Mouse (Mus musculus) forebrain, embryonic 12.5 days (tissue): ENCODE measurements at regions not wholly inside any gene's neighbourhood (a gene's known extent, or its start where the extent isn't known, plus 50 kb on each side); places are given as distances from the start of the nearest gene placed in this dataset.
A peak's percentile ranks its signal among the peaks of the same experiment; 100 is the strongest.

Experiments used
- ATAC-seq: fragments of 200-750 bp; cut with Nextera tagmentation; 2 replicates; pipeline ENCODE4 v1.8.0; 2017; ENCODE audit warnings: moderate TSS enrichment; ENCODE audit not compliant: low FRiP score
- H3K27ac ChIP-seq: fragments of 300-500 bp; sonication (generic); 2 replicates; pipeline ENCODE4 v1.5.1; 2016; ENCODE audit warnings: mild to moderate bottlenecking
- H3K27me3 ChIP-seq: fragments of 300-500 bp; sonication (generic); 2 replicates; pipeline ENCODE4 v1.6.1; 2016; ENCODE audit warnings: mild to moderate bottlenecking
- H3K36me3 ChIP-seq: fragments of 300-500 bp; sonication (generic); replicated peaks from 2 replicates; pipeline ENCODE4 v1.6.1; 2016; ENCODE audit warnings: mild to moderate bottlenecking
- H3K4me1 ChIP-seq: fragments of 300-500 bp; sonication (generic); 2 replicates; pipeline ENCODE4 v1.6.1; 2016
- H3K4me2 ChIP-seq: fragments of 300-500 bp; sonication (generic); 2 replicates; pipeline ENCODE4 v1.6.1; 2016; ENCODE audit warnings: mild to moderate bottlenecking, moderate library complexity
- H3K4me3 ChIP-seq: fragments of 300-500 bp; sonication (generic); replicated peaks from 2 replicates; pipeline ENCODE4 v1.5.1; 2016; ENCODE audit warnings: mild to moderate bottlenecking
- H3K9ac ChIP-seq: fragments of 300-500 bp; sonication (generic); 2 replicates; pipeline ENCODE4 v1.6.1; 2016; ENCODE audit warnings: mild to moderate bottlenecking
- H3K9me3 ChIP-seq: fragments of 300-500 bp; sonication (generic); 2 replicates; pipeline ENCODE4 v1.6.1; 2016
- WGBS: fragments of 180-500 bp; shearing (Covaris S2); methylation state at CpG from one replicate; pipeline ENCODE4 v1.1.7; 2016; 5-methylcytosine and 5-hydroxymethylcytosine counted together

DNA sequence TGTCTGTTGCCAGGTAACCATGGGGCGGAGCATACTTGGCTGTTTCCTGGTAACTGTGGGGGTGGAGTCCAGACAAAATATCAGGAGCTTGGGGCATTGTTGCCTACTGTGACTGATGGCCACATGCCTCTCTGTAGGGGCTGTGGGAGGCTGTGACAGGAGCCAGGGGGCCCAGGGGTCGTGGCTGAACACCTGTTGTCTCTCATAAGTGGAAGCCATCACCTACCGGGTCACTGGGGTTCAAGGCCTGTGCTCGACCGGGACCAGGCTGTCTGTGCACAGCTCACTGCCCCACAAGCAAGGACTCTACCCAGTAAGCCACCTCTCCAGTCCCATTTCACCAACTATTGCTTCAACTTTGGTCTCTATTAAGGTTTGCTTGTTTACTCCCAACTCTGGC is 196.4 kb upstream of the Egln3 start:
- 82% methylated on average over 5 of the region's 5 CpGs for WGBS
- Histone ChIP-seq H3K4me3 (no peak overlapping the region), H3K4me1 (peaks cover 3% of the 10 kb centered on the region; the same call in 1 of the 2 replicates), H3K27me3 (no peaks in the 10 kb centered on the region), H3K9me3 (no peaks in the 10 kb centered on the region), H3K4me2 (no peak overlapping the region), H3K36me3 (no peaks in the 10 kb centered on the region), H3K27ac (no peak overlapping the region), H3K9ac (no peak overlapping the region)
- ATAC-seq: no peak

DNA sequence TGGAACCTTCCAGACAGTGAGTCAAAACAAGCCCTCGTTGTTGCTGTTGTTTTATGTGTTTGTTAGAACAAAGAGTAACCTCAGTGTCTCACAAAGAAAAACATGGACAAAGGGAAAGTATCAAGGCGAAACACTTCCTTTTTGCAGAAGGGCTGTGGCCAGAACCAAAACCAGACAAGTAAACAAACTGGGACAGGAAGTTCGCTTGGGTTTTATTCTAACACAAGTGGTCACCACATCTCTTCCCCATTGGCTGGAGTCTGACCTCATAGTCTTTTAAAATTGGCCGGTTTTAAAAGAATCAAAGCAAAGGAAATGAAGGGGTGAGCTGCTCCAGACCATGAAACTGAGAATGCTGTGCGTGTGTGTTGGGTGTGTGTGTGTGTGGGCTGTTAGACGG is 194.4 kb upstream of the Egln3 start:
- no peak overlapping the region for H3K27ac ChIP-seq
- H3K9ac ChIP-seq: no peak overlapping the region
- no peaks in the 10 kb centered on the region for H3K27me3 ChIP-seq
- ATAC-seq: no peak
- 79% methylated on average over 6 of the region's 6 CpGs for WGBS
- H3K36me3 ChIP-seq: no peaks in the 10 kb centered on the region
- no peak overlapping the region for H3K4me2 ChIP-seq
- no peak overlapping the region for H3K4me3 ChIP-seq
- H3K9me3 ChIP-seq: no peaks in the 10 kb centered on the region
- H3K4me1 ChIP-seq: no peaks in the 10 kb centered on the region

DNA sequence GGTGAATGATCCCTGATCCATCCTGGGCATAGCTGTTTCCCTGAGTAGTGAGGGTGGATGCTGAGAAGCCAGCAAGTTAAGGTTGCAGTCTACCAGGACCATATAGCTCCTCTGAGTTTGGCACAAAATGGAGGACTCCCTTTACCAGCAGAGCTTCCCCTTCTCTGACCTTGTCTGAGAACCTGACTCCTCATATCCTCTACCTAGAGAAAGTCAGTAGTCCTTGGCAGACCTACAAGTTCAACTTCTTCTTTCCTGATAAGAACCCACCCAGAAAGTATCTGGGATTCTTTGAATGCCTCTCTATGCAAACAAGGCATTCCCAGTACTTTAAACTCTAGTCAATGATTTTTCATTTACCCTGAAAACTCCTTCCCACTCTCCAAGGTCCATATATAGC is 193.3 kb upstream of the Egln3 start:
- Histone ChIP-seq H3K4me3 (no peak overlapping the region), H3K4me2 (no peak overlapping the region), H3K27ac (no peak overlapping the region), H3K9ac (no peak overlapping the region), H3K27me3 (no peaks in the 10 kb centered on the region), H3K9me3 (no peaks in the 10 kb centered on the region), H3K36me3 (no peaks in the 10 kb centered on the region), H3K4me1 (no peaks in the 10 kb centered on the region)
- no peak for ATAC-seq

GRCm38 (mm10) chr12:54396341-54396740 is 192.7 kb upstream of the Egln3 start:
- H3K4me2 ChIP-seq: no peak overlapping the region
- H3K36me3 ChIP-seq: no peaks in the 10 kb centered on the region
- no peaks in the 10 kb centered on the region for H3K4me1 ChIP-seq
- no peak for ATAC-seq
- H3K9ac ChIP-seq: no peak overlapping the region
- no peak overlapping the region for H3K27ac ChIP-seq
- no peaks in the 10 kb centered on the region for H3K9me3 ChIP-seq
- H3K27me3 ChIP-seq: no peaks in the 10 kb centered on the region
- H3K4me3 ChIP-seq: no peak overlapping the region
- 76% methylated on average over 5 of the region's 5 CpGs for WGBS

GRCm38 (mm10) chr12:54385401-54385800 is 181.7 kb upstream of the Egln3 start:
- no peak overlapping the region for H3K4me2 ChIP-seq
- H3K4me1 ChIP-seq: peaks cover 3% of the 10 kb centered on the region; the same call in 1 of the 2 replicates
- H3K36me3 ChIP-seq: no peaks in the 10 kb centered on the region
- ATAC-seq: no peak
- H3K9me3 ChIP-seq: no peaks in the 10 kb centered on the region
- no peak overlapping the region for H3K9ac ChIP-seq
- no peak overlapping the region for H3K4me3 ChIP-seq
- WGBS: 59% methylated on average over 4 of the region's 4 CpGs
- no peaks in the 10 kb centered on the region for H3K27me3 ChIP-seq
- H3K27ac ChIP-seq: no peak overlapping the region

DNA sequence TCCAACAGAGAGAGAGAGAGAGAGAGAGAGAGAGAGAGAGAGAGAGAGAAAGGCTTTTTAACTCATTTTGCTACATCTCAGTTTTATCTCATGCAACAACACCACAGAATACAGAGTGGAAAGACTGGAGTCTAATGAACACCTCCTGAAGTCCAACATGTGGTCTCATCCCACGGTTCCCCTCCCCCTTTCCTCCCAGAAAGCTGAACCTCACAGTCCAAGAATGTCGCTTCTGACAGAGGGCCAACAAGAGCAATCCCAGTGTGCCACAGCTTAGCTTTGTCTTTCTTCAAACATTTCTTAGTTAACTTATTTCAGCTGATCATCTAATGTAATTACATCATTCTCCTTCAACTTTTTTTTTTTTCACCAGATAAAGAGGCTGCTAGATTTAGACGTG is 180.5 kb upstream of the Egln3 start:
- no peak for ATAC-seq
- Histone ChIP-seq H3K27ac (no peak overlapping the region), H3K36me3 (no peaks in the 10 kb centered on the region), H3K4me1 (peaks cover 3% of the 10 kb centered on the region; the same call in 1 of the 2 replicates), H3K9ac (no peak overlapping the region), H3K27me3 (no peaks in the 10 kb centered on the region), H3K9me3 (no peaks in the 10 kb centered on the region), H3K4me2 (no peak overlapping the region), H3K4me3 (no peak overlapping the region)
- 66% methylated on average over 3 of the region's 3 CpGs for WGBS

DNA sequence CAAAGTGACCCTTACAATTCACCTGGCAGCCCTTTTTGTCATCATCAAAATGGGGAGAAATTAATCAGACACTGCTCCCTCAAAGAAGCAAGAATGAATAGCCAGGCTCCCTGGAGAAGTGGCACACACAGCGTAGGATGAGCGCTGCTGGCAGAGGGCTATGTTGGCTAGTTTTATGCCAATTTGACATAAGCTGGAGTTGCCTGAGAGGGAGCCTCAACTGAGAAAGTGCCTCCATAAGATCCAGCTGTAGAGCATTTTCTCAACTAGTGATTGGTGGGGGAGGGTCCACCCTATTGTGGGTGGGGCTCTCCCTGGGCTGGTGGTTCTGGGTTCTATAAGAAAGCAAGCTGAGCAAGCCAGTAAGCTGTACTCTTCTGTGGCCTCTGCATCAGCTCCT is 179.3 kb upstream of the Egln3 start:
- no peak overlapping the region for H3K9ac ChIP-seq
- 98% methylated on average over 2 of the region's 2 CpGs for WGBS

GRCm38 (mm10) chr12:54382061-54382460 is 178.4 kb upstream of the Egln3 start:
- ATAC-seq: no peak
- no peaks in the 10 kb centered on the region for H3K36me3 ChIP-seq
- WGBS: 93% methylated on average over 6 of the region's 6 CpGs

More for the DNA sequence above, 179.3 kb upstream of the Egln3 start:
- no peaks in the 10 kb centered on the region for H3K27me3 ChIP-seq
- H3K4me3 ChIP-seq: no peak overlapping the region
- ATAC-seq: no peak
- no peak overlapping the region for H3K4me2 ChIP-seq
- H3K4me1 ChIP-seq: peaks cover 3% of the 10 kb centered on the region; the same call in 1 of the 2 replicates
- no peaks in the 10 kb centered on the region; the same call in 1 of the 2 replicates for H3K9me3 ChIP-seq
- H3K36me3 ChIP-seq: no peaks in the 10 kb centered on the region
- no peak overlapping the region for H3K27ac ChIP-seq

GRCm38 (mm10) chr12:54380322-54380721 is 176.7 kb upstream of the Egln3 start:
- Histone ChIP-seq H3K9me3 (no peaks in the 10 kb centered on the region; the same call in 1 of the 2 replicates), H3K36me3 (no peaks in the 10 kb centered on the region)
- ATAC-seq: no peak

More at GRCm38 (mm10) chr12:54382061-54382460, 178.4 kb upstream of the Egln3 start:
- no peak overlapping the region for H3K27ac ChIP-seq
- no peak overlapping the region for H3K4me2 ChIP-seq
- no peak overlapping the region for H3K9ac ChIP-seq
- H3K9me3 ChIP-seq: no peaks in the 10 kb centered on the region; the same call in 1 of the 2 replicates
- H3K4me3 ChIP-seq: no peak overlapping the region
- H3K27me3 ChIP-seq: no peaks in the 10 kb centered on the region
- H3K4me1 ChIP-seq: peaks cover 3% of the 10 kb centered on the region; the same call in 1 of the 2 replicates

DNA sequence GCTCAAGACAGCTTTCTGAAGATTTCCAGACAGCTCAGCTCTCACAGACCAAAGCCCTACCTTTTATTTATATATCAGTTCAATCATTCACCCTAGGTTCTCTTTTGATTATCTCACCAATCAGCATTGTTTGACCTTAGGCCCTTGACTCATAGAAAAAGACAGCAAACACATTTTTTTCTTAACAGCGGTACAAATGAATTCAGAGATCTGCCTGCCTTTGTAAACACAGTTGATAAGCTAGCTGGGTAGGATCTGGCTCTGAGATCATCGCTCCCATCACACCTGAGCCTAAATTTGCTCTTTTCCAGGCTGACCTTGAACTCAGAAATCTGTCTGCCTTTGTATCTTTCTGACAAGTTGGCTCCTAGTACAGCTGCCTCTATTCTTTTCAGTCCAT is 174.9 kb upstream of the Egln3 start:
- Histone ChIP-seq H3K27ac (no peak overlapping the region), H3K36me3 (no peaks in the 10 kb centered on the region), H3K4me1 (no peaks in the 10 kb centered on the region), H3K4me3 (no peak overlapping the region), H3K27me3 (no peaks in the 10 kb centered on the region), H3K4me2 (no peak overlapping the region), H3K9me3 (no peaks in the 10 kb centered on the region; the same call in 1 of the 2 replicates), H3K9ac (no peak overlapping the region)
- 95% methylated on average over 2 of the region's 2 CpGs for WGBS
- ATAC-seq: no peak

More at GRCm38 (mm10) chr12:54380322-54380721, 176.7 kb upstream of the Egln3 start:
- no peak overlapping the region for H3K4me3 ChIP-seq
- WGBS: 92% methylated on average over 5 of the region's 5 CpGs
- no peaks in the 10 kb centered on the region for H3K27me3 ChIP-seq
- no peak overlapping the region for H3K9ac ChIP-seq
- H3K4me1 ChIP-seq: peaks cover 1% of the 10 kb centered on the region; the same call in 1 of the 2 replicates
- H3K27ac ChIP-seq: no peak overlapping the region
- H3K4me2 ChIP-seq: no peak overlapping the region

DNA sequence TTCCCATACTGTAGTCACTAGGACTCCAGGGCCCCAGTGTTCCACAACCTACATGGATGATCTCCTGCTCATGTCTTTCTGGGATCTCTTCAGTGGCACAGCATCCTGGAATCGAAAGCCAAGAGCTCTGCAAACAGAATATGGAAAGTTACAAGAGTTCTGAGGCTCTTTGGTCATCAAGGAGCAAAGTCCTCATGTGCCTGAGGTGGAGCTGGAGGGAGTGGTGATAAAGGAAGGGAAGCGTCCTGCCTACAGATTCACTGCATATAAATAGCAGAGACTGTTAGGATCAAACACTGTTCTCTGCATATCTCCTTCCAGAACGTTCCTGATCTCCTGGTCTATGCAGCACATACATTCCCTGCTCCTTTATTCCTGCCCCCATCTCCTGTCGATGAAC is 170.4 kb upstream of the Egln3 start:
- Histone ChIP-seq H3K36me3 (no peaks in the 10 kb centered on the region), H3K4me1 (no peaks in the 10 kb centered on the region), H3K9ac (no peak overlapping the region), H3K27me3 (no peaks in the 10 kb centered on the region), H3K27ac (no peak overlapping the region), H3K9me3 (no peaks in the 10 kb centered on the region; the same call in 1 of the 2 replicates), H3K4me2 (no peak overlapping the region), H3K4me3 (no peak overlapping the region)
- 74% methylated on average over 4 of the region's 4 CpGs for WGBS
- ATAC-seq: no peak

DNA sequence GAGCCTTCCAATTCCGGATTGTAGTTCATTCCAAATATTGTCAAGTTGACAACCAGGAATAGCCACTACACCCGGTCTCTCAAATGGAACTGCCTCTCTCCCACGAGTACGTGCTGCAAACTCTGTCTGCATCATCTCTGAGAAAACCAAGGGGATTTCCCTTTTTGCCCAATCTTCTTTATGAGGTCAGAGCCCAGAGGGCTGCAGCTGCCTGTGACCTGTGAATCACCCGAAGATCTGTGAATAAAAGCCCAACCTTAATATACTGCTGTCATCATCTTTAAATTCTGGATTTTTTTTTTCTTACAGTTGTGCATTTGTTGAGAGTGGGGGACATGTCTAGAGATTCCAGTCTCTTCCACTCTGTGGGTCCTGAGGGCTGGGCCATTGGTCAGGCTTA is 165.6 kb upstream of the Egln3 start:
- no peak for ATAC-seq
- H3K4me2 ChIP-seq: no peak overlapping the region
- H3K36me3 ChIP-seq: no peaks in the 10 kb centered on the region
- no peak overlapping the region for H3K9ac ChIP-seq
- WGBS: 90% methylated on average over 5 of the region's 5 CpGs
- H3K27ac ChIP-seq: no peak overlapping the region
- H3K4me3 ChIP-seq: no peak overlapping the region
- H3K4me1 ChIP-seq: peaks cover 7% of the 10 kb centered on the region; the same call in 1 of the 2 replicates
- no peaks in the 10 kb centered on the region for H3K27me3 ChIP-seq
- no peaks in the 10 kb centered on the region for H3K9me3 ChIP-seq

DNA sequence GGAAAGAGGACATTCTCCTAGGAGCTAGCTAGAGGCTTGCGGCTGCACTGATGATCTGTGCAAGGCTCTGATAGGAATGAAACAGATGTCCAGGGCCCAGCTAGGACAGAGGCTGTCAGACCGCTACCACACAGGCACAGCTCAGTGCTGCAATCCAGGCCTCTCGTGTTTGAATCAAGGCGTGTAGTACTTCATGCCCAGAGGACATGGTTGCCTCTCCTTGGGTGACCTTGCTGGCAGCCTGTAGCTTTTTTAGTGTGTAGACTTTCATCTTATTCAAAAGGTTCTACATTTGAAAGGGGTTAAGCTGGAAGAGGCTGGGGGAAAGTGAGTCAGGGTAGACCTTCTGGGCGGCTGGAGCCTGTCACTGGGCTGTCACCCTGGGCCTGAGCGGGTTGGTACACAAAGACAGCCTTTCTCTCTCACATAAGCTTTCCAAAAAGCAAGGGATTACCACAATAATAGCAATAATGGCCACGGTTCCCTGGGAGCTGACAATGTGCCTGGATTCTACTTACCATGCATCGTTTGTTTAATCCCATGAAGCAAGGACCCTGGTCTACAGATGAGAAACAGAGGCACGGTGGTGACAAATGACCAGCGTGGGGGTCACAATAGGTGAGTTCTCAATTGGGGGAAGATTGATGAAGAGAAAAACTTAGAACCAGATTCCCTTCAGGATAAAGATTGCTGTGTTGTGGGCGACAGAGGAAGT is 160.9 kb upstream of the Egln3 start:
- Histone ChIP-seq H3K9me3 (no peaks in the 10 kb centered on the region), H3K4me1 (peaks cover 12% of the 10 kb centered on the region; the same call in 1 of the 2 replicates), H3K9ac (no peak overlapping the region), H3K27ac (peak overlapping the region; percentile 9; the same call in 1 of the 2 replicates), H3K4me3 (no peak overlapping the region), H3K27me3 (no peaks in the 10 kb centered on the region), H3K36me3 (no peaks in the 10 kb centered on the region), H3K4me2 (no peak overlapping the region)
- 31% methylated on average over 11 of the region's 11 CpGs for WGBS
- ATAC-seq: peak; percentile 69; the same call in 1 of the 2 replicates
